Mouse (Mus musculus): ENCODE data around the gene Pfdn6.
"Not testable (repeated sequence)": the region's sequence is repeated elsewhere in the genome, so short reads cannot be mapped to it uniquely, and the experiment has no call there.

The Pfdn6 gene

DNA sequence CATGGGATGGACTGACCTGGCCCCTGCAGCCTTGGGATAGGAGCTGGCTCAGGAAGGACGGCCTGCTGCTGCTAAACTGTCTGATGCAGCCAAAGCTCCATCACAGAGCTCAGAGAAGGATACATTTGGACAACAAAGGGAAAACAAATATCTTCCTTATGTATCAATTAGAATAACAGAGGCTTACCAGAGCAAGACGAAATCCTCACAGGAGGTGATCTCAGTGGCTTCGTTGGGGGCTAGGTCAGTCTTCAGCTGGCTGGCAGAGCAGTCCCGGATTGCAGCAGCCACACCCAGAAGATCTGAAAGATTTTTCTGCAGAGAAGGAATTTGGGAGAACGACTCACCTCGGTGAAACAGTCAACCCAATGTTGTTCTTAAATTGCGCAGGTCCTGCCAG, 47.7 kb downstream of the Pfdn6 start:
- no peak for DNase-seq

DNA sequence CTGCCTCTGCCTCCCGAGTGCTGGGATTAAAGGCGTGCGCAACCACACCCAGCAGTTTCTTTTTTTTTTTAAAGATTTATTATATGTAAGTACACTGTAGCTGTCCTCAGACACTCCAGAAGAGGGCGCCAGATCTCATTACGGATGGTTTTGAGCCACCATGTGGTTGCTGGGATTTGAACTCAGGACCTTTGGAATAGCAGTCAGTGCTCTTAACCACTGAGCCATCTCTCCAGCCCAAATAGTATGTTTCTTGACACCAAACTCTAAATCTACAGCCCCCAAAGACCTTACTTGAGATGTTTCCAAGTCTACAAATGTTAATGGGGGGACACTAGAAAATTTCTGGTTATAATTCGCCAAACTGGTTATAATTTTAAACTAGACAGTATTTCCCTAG, 48.3 kb downstream of the Pfdn6 start:
- DNase-seq: not testable (repeated sequence)

DNA sequence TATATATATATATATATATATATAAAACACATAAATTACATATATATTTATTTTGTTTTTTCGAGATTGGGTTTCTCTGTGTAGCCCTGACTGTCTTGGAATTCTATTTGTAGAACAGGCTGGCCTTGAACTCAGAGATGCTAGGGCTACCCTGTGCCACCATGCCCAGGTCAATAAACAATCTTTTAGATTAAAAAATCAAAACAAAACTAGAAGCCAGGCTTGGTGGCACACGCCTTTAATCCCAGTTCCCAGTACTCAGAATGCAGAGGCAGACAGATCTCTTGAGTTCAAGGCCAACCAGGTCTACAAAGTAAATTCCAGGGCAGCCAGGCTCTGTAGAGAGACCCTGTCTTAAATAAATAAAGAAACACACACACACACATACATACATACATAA, 48.8 kb downstream of the Pfdn6 start:
- no peak for DNase-seq

DNA sequence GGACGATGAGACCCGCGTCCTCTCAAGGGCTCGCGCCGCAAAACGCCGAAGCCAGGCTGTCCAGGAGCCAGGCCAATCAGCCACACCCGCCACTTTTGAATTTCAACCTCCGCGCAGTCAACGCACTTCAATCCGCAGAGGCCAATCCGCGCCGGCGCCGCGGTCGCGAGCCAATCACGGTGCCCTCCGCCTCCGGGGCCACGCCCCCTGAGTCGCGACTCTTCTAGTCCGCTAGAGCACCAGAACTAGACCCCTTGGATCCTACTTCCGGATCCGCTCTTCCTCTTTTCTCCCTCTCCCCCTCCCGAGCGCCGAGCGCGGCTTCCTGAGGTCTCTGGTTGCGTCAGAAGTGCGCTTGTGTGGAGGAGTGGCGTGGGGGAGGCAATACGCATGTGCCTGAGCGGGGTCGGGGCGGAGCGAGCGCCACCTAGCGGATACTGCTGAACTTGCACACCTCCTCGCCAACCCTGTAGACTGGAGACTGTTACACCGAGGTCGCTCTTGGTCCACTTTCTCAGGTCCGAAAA, 49.5 kb downstream of the Pfdn6 start, which contains the start of gene Kifc1:
Kifc1 (minus strand) TSS at position 129 of the 527 bp plus-strand sequence.
- peak; percentile 100 for DNase-seq

DNA sequence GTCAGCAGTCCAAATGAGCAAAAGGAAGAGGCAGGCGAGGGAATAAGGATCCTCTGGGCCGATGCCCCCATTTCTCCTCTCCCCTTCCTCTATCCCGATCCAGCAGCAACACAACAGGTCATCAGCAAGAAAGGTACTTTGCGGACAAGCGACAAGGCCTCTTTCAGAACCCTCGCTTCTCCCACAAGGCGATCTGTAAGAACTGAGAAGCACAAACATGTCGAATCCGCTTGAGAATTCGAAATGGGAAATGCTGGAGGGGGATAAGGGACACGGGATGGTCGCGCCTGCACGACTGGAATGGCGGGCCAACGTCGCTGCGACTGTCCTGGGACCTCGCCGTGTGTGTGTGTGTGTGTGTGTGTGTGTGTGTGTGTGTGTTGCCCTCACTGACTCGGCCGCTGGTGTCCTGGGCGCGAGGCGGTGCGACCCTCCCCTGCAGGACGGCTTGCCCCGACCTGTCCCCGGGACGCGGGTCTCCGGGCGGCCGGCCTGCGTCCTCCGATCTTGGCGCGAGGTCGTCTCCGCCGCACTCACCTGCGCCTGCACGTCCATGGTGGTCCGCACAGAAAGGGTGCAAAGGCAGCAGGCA, 50.1 kb downstream of the Pfdn6 start:
- DNase-seq: not testable (repeated sequence)
